Mouse (Mus musculus): ENCODE results near the gene Gm11146.

Gm11146 gene

GRCm38 (mm10) chr16:77551051-77551450, 50.8 kb downstream of the Gm11146 start:
- no peak for DNase-seq
